Mouse (Mus musculus) liver, adult (tissue): Measurements from ENCODE around the gene Sprtn.

Experiments used
- GATA4 ChIP-seq: IDR thresholded peaks from 2 replicates; pipeline ENCODE4 v1.6.1; 2014; ENCODE audit warnings: mild to moderate bottlenecking, low read length; ENCODE audit not compliant: insufficient replicate concordance

The Sprtn gene

GRCm38 (mm10) chr8:124925544-124926266, 28.0 kb downstream of the Sprtn start:
- no peak for TF ChIP-seq GATA4

- TF ChIP-seq GATA4 = no peak
Measured at GRCm38 (mm10) chr8:124926351-124926771, 28.7 kb downstream of the Sprtn start.

GRCm38 (mm10) chr8:124929006-124929405, 31.3 kb downstream of the Sprtn start:
- TF ChIP-seq GATA4 = no peak

- TF ChIP-seq GATA4 = no peak
Measured at GRCm38 (mm10) chr8:124930086-124930485, 32.4 kb downstream of the Sprtn start.

GRCm38 (mm10) chr8:124930649-124931048, 33.0 kb downstream of the Sprtn start:
- no peak for TF ChIP-seq GATA4

GRCm38 (mm10) chr8:124932435-124932834, 34.7 kb downstream of the Sprtn start:
- no peak for TF ChIP-seq GATA4

GRCm38 (mm10) chr8:124935116-124935515, 37.4 kb downstream of the Sprtn start:
- TF ChIP-seq GATA4 = no peak

GRCm38 (mm10) chr8:124936699-124937098, 39.0 kb downstream of the Sprtn start:
- no peak for TF ChIP-seq GATA4

- no peak for TF ChIP-seq GATA4
Measured at GRCm38 (mm10) chr8:124937293-124937692, 39.6 kb downstream of the Sprtn start.

- no peak for TF ChIP-seq GATA4
Measured at GRCm38 (mm10) chr8:124943801-124944200, 46.1 kb downstream of the Sprtn start.

GRCm38 (mm10) chr8:124944406-124944805, 46.7 kb downstream of the Sprtn start:
- TF ChIP-seq GATA4 = no peak

- no peak for TF ChIP-seq GATA4
Measured at GRCm38 (mm10) chr8:124947865-124948732, 50.4 kb downstream of the Sprtn start.

- TF ChIP-seq GATA4 = no peak
Measured at GRCm38 (mm10) chr8:124948733-124949111, 51.0 kb downstream of the Sprtn start.

GRCm38 (mm10) chr8:124949209-124950068, 51.8 kb downstream of the Sprtn start, which contains the start of gene Egln1:
Egln1 (minus strand) TSS chr8:124949324.
- no peak for TF ChIP-seq GATA4

GRCm38 (mm10) chr8:124950069-124950456, 52.4 kb downstream of the Sprtn start:
- no peak for TF ChIP-seq GATA4
